Mouse (Mus musculus): Measurements from ENCODE around the gene Ankrd55.
"Not testable (repeated sequence)": the region's sequence is repeated elsewhere in the genome, so short reads cannot be mapped to it uniquely, and the experiment has no call there.

Gene Ankrd55

GRCm38 (mm10) chr13:112294446-112294845, 6.2 kb downstream of the Ankrd55 start:
- DNase-seq = no peak

GRCm38 (mm10) chr13:112297781-112298180, 9.5 kb downstream of the Ankrd55 start:
- DNase-seq = no peak

GRCm38 (mm10) chr13:112303429-112303828, 15.2 kb downstream of the Ankrd55 start:
- no peak for DNase-seq

GRCm38 (mm10) chr13:112308672-112309071, 20.4 kb downstream of the Ankrd55 start:
- DNase-seq = peak; percentile 40

- not testable (repeated sequence) for DNase-seq
Observed at GRCm38 (mm10) chr13:112311611-112312010, 23.4 kb downstream of the Ankrd55 start.

GRCm38 (mm10) chr13:112315442-112315841, 27.2 kb downstream of the Ankrd55 start:
- peak; percentile 40 for DNase-seq

GRCm38 (mm10) chr13:112316622-112317482, 28.6 kb downstream of the Ankrd55 start:
- no peak for DNase-seq

GRCm38 (mm10) chr13:112318124-112318523, 29.9 kb downstream of the Ankrd55 start:
- no peak for DNase-seq

- DNase-seq = no peak
Observed at GRCm38 (mm10) chr13:112323591-112324266, 35.5 kb downstream of the Ankrd55 start.

- no peak for DNase-seq
Observed at GRCm38 (mm10) chr13:112325126-112325525, 36.9 kb downstream of the Ankrd55 start.

- no peak for DNase-seq
Observed at GRCm38 (mm10) chr13:112326403-112326802, 38.2 kb downstream of the Ankrd55 start.

GRCm38 (mm10) chr13:112326977-112327376, 38.7 kb downstream of the Ankrd55 start:
- DNase-seq = no peak

GRCm38 (mm10) chr13:112327511-112327910, 39.3 kb downstream of the Ankrd55 start:
- DNase-seq = no peak

GRCm38 (mm10) chr13:112330257-112330656, 42.0 kb downstream of the Ankrd55 start:
- no peak for DNase-seq

GRCm38 (mm10) chr13:112330919-112331681, 42.8 kb downstream of the Ankrd55 start:
- DNase-seq = peak; percentile 31

GRCm38 (mm10) chr13:112331682-112332061, 43.4 kb downstream of the Ankrd55 start:
- DNase-seq = peak; percentile 7

- no peak for DNase-seq
Observed at GRCm38 (mm10) chr13:112335531-112335930, 47.3 kb downstream of the Ankrd55 start.

- no peak for DNase-seq
Observed at GRCm38 (mm10) chr13:112337146-112337545, 48.9 kb downstream of the Ankrd55 start.

GRCm38 (mm10) chr13:112340205-112340604, 52.0 kb downstream of the Ankrd55 start:
- no peak for DNase-seq

- DNase-seq = no peak
Observed at GRCm38 (mm10) chr13:112340761-112341160, 52.5 kb downstream of the Ankrd55 start.

GRCm38 (mm10) chr13:112342971-112343627, 54.8 kb downstream of the Ankrd55 start:
- DNase-seq = no peak

- DNase-seq = no peak
Observed at GRCm38 (mm10) chr13:112343628-112344009, 55.4 kb downstream of the Ankrd55 start.

Measured in retina, postnatal 1 day (tissue).